Mouse (Mus musculus) bone marrow, adult 2 months (tissue): ENCODE data around the gene Trarg1.

ENCODE experiments used
- CTCF ChIP-seq: fragments of 200-500 bp; IDR thresholded peaks from 2 replicates; pipeline ENCODE4 v1.5.1; 2011; ENCODE audit warnings: low read length, control low read depth; ENCODE audit not compliant: control insufficient read depth, insufficient read depth
- POLR2A ChIP-seq: fragments of 200-500 bp; IDR thresholded peaks from 2 replicates; pipeline ENCODE4 v1.6.1; 2011; ENCODE audit warnings: low read depth, mild to moderate bottlenecking, control low read depth, low read length, borderline replicate concordance; ENCODE audit not compliant: control insufficient read depth

DNA sequence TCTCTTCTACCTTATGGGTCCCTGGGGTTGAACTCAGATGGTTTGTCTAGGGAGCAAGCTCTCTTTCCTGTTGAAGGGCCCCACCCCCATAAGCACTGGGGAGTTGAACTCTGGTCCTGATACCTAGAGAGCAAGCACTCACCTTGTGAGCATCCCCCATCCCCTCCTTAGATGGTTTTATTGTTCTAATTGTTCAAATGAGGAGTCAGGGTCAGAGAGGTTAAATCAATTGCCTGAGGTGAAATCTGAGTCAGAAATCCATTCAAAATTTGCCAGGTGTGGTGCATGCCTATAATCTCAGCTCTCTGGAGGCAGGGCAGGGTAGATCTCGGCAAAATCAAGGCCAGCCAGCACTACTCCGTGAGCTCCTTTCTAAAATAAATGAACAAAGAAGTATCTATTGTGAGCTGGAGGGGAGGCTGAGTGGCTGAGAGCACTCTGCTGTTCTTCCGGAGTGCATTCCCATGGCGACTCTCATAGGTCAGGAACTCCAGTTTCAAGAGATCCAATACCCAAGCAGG, 22.1 kb upstream of the Trarg1 start:
- TF ChIP-seq POLR2A (no peak), CTCF (no peak)
